Mouse (Mus musculus): ENCODE data around the gene Gramd1c. TPM values are rescaled to one million over a fixed set of nuclear protein-coding genes. Genes with fewer than 3 reads are reported as not detected.
A peak's percentile ranks its signal among the peaks of the same experiment; 100 is the strongest.

The Gramd1c gene
- total and polyA plus RNA-seq, 3 experiments = 1.5 to 3.9 (median 3.5) TPM

DNA sequence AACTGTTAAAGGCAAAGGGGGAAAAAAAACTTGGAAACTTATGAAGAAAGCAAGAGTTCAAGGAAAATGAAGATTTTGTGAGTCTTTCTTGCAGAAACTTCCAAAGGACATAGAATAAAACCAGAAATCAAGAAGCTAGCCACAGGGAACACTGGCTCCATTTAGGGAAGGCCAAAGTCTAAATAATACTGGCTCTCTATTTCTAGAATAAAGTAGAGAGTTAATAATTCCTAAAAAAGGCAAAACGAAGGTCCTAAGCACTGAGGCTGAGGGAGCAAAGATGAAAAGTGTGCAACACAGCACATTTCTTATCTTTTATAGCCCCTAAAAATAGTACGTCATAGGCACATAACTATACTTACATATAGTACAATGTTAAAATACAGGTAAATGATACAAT is 42.1 kb upstream of the Gramd1c start:
- Histone ChIP-seq H3K36me3 (replicated peaks in 1 of 2; ENCODE audit: control insufficient read depth in 1 of 2, insufficient read depth in 1 of 2, low read length in 1 of 2) (peaks cover 55 to 86% of the 10 kb centered on the region in 2 experiments), H3K4me1 (ENCODE audit: control insufficient read depth in 1 of 2, insufficient read depth in 2 of 2) (no peaks in the 10 kb centered on the region), H3K79me2 (replicated peaks; ENCODE audit: control insufficient read depth, extremely low read depth, insufficient read depth, poor library complexity, severe bottlenecking) (no peaks in the 10 kb centered on the region), H3K27ac (ENCODE audit: insufficient read depth, low read depth) (no peak overlapping the region), H3K27me3 (replicated peaks) (no peaks in the 10 kb centered on the region), H3K9ac (ENCODE audit: insufficient read depth, low read depth) (no peak overlapping the region), H3K9me3 (replicated peaks; ENCODE audit: low read length) (no peaks in the 10 kb centered on the region), H3K4me3 (replicated peaks in 1 of 3; ENCODE audit: low read depth in 2 of 3, low read length in 2 of 3, poor library complexity in 1 of 3) (no peak overlapping the region), H3K4me2 (ENCODE audit: insufficient read depth, low read depth, poor library complexity, severe bottlenecking) (no peak overlapping the region)
- dilution Hi-C loops (cut with MboI; ENCODE audit: extremely low pct_ligation_motif_present, extremely low pct_unique_long_range_greater_than_20kb, low sequenced_read_pairs) (no loop called here), in situ Hi-C loops (cut with MboI; ENCODE audit: low pct_ligation_motif_present, low pct_unique_long_range_greater_than_20kb, low sequenced_read_pairs) (no loop called here)
- no peak for DNase-seq (ENCODE audit: extremely low read depth)
- no peak for TF ChIP-seq ZKSCAN1 (IDR thresholded peaks at IDR 0.05; ENCODE audit: borderline replicate concordance, low read depth, low read length)
- TF ChIP-seq CHD1 (IDR thresholded peaks at IDR 0.05; ENCODE audit: low read depth, low read length) = no peak
- TF ChIP-seq SIN3A (IDR thresholded peaks at IDR 0.05; ENCODE audit: low read length) = no peak
- TF ChIP-seq RCOR1 (conservative IDR thresholded peaks at IDR 0.05; ENCODE audit: low read depth, low read length) = no peak
- no peak for TF ChIP-seq ZNF384 (IDR thresholded peaks at IDR 0.05; ENCODE audit: low read depth, low read length)
- TF ChIP-seq PAX5 (IDR thresholded peaks at IDR 0.05; ENCODE audit: low read length) = no peak
- TF ChIP-seq USF1 (IDR thresholded peaks at IDR 0.05; ENCODE audit: low read depth, low read length) = no peak
- TF ChIP-seq USF2 (conservative IDR thresholded peaks at IDR 0.05; ENCODE audit: low read depth, low read length) = no peak
- TF ChIP-seq RAD21 (IDR thresholded peaks at IDR 0.05; ENCODE audit: low read depth, low read length) = no peak
- TF ChIP-seq NELFE (IDR thresholded peaks at IDR 0.05; ENCODE audit: low read depth, low read length) = no peak
- no peak for TF ChIP-seq MXI1 (IDR thresholded peaks at IDR 0.05; ENCODE audit: low read depth, low read length)
- no peak for TF ChIP-seq MAFK (IDR thresholded peaks at IDR 0.05; ENCODE audit: insufficient replicate concordance, low read length)
- TF ChIP-seq EP300 (IDR thresholded peaks at IDR 0.05; ENCODE audit: low read length) = no peak
- TF ChIP-seq MAX (IDR thresholded peaks at IDR 0.05; ENCODE audit: low read length) = no peak

DNA sequence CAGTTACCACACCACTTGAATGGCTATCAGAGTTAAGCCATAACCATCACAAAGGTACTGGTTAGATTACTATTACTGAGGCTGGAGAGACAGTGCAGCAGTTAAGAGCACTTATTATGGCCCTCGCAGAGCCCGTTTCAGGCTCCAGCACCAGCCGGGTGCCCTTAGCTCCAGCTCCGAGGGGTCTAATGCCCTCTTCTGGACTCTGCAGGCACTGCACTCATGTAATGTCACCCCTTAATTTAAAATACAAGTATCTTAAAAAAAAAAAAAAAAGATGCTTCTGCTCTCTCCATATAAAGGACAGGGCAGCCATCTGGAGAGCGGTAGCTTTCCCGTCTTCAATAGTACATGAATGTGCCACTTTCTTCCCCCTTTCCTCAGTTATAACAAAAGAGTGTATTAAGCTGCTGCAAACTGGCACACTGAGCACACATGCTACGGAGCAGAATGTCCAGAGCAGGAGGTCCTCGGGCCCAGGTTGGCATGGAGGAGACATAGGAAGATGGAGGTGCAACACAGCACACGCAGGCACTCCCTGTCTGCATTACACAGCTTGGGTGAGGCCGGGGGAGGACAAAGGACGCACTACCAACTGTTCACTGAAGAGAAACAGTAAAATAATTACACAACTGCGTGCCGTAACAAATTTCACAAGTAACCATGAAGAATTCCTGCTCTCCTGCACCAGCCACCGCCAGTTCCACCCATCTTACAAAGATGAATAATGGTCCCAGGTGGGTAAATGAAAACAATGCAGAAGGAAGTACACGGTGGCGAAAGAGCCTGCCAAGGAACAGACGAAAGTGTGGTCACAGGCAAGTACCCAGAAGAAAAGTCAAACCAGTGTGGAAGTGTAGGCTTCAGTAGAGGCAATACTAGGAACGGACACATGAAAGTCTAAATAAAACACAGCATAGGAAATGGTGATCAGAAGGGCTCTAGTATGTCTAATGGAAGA is 40.9 kb upstream of the Gramd1c start:
- H3K9ac ChIP-seq (ENCODE audit: insufficient read depth, low read depth) = no peak overlapping the region
- no peak overlapping the region for H3K4me2 ChIP-seq (ENCODE audit: insufficient read depth, low read depth, poor library complexity, severe bottlenecking)
- dilution Hi-C loops (cut with MboI; ENCODE audit: extremely low pct_ligation_motif_present, extremely low pct_unique_long_range_greater_than_20kb, low sequenced_read_pairs) = no loop called here
- no peak overlapping the region for H3K4me3 ChIP-seq (replicated peaks in 1 of 3; ENCODE audit: low read depth in 2 of 3, low read length in 2 of 3, poor library complexity in 1 of 3)
- no peak for DNase-seq (ENCODE audit: extremely low read depth)
- H3K36me3 ChIP-seq (replicated peaks in 1 of 2; ENCODE audit: control insufficient read depth in 1 of 2, insufficient read depth in 1 of 2, low read length in 1 of 2) = peaks cover 53 to 86% of the 10 kb centered on the region in 2 experiments
- H3K9me3 ChIP-seq (replicated peaks; ENCODE audit: low read length) = no peaks in the 10 kb centered on the region
- no peaks in the 10 kb centered on the region for H3K27me3 ChIP-seq (replicated peaks)
- in situ Hi-C loops (cut with MboI; ENCODE audit: low pct_ligation_motif_present, low pct_unique_long_range_greater_than_20kb, low sequenced_read_pairs) = no loop called here
- TF ChIP-seq GABPA (IDR thresholded peaks at IDR 0.05; ENCODE audit: insufficient replicate concordance, low read depth, low read length) = no peak
- peak; percentile 27 to 30; a peak in 2 of 4 replicates for TF ChIP-seq CTCF (conservative IDR thresholded peaks at IDR 0.05 in 1 of 2, IDR thresholded peaks at IDR 0.05 in 1 of 2; ENCODE audit: low read depth in 2 of 2, low read length in 2 of 2)
- TF ChIP-seq CHD1 (IDR thresholded peaks at IDR 0.05; ENCODE audit: low read depth, low read length) = no peak
- no peak for TF ChIP-seq SMC3 (IDR thresholded peaks at IDR 0.05; ENCODE audit: low read depth, low read length)
- H3K4me1 ChIP-seq (ENCODE audit: control insufficient read depth in 1 of 2, insufficient read depth in 2 of 2) = no peaks in the 10 kb centered on the region; a peak in 1 of 4 replicates
- H3K27ac ChIP-seq (ENCODE audit: insufficient read depth, low read depth) = no peak overlapping the region
- no peaks in the 10 kb centered on the region for H3K79me2 ChIP-seq (replicated peaks; ENCODE audit: control insufficient read depth, extremely low read depth, insufficient read depth, poor library complexity, severe bottlenecking)

All from CH12.LX (cell line).